Mouse (Mus musculus) kidney, postnatal 25 days (tissue): Measurements from ENCODE around the gene Taf11.
A peak's percentile ranks its signal among the peaks of the same experiment; 100 is the strongest.

Experiments used
- DNase-seq, 2 experiments: peaks; one replicate each; pipeline ENCODE4 v3.0.0; 2021; ENCODE audit warnings: mixed read lengths in 2 of 2

Taf11 gene

DNA sequence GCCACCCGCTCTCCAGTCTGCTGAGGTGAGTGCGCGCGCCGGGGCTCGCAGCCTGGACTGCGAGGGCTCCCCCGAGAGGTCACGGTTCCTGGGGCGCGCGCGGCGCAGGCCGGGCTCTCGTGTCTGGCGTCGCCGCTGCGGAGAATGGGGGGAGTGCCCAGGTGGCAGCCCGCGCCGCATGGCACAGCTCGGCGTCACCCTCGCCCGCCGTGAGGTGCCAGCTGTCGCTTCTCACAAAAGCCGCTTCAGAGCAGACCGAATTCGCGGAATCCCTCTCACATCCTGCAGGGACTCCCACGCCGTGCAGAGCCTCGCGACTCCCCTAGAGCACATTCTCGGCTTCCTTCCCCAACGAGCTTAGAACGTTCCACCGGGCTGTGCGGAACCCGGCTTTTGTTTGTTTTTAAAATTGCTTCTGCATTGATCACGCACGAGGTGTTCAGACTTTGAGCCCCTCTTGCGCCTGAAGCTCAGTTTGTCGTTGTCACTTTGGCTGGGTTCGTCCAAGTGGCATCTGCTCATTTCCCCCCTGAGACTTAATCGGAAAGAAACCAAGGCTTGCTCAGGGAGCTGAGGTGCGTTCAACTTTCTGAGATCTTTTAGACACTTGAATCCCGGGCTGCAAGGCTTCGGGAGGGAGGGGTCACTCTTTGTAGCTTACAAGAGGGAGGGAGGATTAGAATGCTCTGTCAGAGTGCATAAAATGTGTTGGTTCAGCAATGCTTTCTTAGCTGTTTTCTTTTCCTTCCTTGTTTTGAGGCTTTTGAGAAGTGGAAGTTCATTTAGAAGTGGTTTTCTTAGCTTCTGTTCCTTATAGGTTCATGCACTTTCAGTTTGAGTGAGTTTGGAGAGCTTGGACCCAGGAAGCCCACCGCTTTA is at the start of gene Taf11:
Gene Taf11, minus strand, starts transcription at position 223 of the 879 bp plus-strand sequence.
- DNase-seq = peak in 1 of 2 experiments; percentile 51

DNA sequence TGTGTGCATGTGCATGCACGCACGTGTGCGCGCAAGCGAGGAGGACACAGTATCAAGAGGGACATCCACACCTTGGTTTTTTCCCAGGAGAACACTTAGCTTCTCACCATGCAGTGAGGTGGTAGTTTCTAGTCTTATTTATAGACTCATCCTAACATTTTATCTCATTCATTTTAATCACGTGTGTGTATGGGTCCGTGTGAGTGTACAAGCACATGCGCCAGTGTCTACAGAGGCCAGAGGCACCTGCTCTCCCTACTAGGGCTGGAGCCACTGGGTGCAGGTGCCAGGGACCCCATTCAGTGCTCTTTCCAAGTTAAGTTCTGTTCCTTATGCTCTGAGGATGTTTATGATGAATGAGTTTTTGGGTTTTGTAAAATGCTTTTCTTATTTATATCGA is 48.0 kb upstream of the Taf11 start:
- DNase-seq = no peak

DNA sequence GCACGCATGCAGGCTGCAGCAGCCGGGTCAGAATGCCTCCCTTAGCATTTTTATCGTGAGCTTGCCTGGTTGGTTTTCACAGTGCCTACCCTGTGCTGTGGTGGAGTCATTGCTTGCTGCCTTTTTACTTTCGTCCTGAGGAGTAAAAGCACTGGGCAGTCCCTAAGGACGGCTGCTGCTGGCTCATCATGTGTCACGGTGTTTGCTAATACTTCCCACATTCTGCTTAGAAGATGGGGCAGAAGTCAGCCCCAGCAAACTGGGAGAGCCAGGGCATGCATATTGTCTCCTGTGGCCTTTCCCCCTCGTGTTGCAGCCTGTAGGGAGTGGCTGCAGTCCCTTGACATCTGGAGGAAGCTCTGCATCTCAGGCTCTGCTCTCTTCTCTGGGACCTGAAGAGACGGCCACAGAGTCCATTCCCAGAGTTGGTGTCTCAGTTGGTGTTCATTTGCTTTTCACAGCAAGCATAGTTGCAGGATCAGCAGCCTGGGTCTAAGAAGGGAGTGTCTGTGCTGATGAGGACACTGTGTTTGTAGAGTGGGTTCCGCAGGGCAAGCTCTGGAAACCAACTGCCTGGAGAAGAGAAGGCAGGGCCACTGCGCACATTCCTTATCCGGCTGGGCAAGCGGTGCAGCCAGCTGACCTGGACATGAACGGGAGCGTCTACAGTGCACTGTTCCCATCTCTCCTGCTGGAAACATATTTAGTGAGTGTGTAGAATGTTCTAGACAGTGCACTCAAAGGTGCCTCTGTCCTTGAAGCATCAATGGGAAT is 45.2 kb upstream of the Taf11 start:
- DNase-seq = peak in 1 of 2 experiments; percentile 65

DNA sequence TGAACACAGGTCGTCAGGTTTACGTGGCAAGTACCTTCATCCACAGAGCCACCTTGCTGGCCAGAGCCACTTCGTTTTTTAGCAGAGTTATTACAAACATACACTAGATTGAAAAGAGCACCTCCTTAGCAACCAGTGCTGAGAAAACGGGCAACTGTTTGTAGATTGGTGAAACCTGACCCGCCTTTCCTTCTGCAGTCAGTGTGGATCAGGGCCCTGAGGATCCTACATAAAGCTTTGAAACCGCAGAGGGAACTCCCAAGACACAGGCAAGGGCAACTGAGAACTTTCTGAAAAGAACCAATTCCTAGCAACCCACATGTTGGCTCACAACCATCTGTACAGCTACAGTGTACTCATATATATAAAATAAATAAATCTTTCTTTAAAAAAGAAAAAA is 43.5 kb upstream of the Taf11 start:
- DNase-seq = no peak

DNA sequence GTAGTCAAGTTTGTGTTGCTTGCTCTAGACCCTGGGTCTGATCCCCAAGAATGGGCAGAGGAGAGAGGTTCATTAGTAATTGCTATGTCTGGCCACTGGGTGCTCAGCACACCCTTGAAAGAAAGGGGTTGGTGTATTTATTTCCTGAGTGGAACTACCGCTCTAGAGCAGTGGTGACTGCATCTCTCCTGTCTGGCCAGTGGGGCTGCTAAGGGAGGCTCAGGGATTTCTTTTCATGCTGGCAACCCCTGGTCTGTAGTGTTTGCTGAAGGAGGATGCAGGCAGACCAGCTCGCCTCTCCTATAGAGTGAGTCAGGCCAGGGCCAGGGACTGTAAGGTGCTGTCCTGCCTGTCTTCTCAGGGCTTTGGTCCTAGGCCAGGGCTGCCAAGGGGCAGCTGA is 37.5 kb upstream of the Taf11 start:
- no peak for DNase-seq

DNA sequence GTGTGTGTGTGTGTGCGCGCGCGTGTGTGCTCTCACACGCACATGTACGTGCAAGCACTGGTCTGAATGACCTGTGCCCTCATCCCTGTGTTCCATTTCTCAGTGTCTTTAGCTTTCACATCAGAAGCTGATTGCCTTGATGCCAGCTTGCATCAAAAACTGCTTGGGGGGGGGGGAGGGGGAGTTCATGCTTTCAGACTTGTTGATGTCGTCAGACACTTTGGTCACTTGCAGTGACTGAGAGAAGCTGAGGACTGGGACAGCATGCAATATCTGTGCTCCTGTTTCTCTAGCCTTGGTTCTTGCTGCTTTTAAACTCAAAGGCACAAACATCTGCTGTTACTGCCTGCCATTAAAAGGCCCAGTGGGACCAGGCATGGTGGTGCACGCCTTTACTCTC is 36.7 kb upstream of the Taf11 start:
- DNase-seq = no peak

DNA sequence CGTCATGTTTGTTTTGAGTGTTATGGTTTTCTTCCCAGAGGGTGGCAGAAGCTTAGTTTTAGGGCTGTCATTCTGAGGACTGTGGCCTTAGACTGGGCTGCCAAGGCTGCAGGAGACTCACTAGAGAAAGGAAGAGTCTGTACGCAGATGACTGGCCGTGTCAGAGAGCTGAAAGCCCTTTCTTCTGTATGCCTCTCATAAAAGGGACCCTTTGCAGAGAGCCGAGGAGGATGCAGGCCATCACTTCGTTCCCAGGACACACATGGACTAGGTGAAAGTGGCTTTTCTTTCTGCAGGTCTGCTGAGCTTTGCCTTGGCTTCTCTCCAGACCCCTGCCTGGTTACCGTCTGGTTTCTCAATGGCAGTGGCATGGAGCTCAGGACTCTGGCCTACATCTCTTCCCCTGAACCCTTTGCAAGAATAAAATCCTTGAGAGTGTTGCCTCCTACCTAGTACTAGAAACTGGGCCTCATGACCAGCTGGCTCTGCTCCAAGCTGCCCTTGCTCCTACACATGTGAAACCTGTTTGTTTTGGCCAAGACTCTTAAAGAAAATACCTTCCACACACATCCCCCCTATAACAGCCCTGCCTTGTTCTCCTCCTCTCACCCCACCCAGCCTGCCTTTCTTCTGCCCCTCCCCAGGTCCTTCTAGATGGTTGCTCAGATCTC is 36.0 kb upstream of the Taf11 start:
- peak; percentile 92 to 93 for DNase-seq

DNA sequence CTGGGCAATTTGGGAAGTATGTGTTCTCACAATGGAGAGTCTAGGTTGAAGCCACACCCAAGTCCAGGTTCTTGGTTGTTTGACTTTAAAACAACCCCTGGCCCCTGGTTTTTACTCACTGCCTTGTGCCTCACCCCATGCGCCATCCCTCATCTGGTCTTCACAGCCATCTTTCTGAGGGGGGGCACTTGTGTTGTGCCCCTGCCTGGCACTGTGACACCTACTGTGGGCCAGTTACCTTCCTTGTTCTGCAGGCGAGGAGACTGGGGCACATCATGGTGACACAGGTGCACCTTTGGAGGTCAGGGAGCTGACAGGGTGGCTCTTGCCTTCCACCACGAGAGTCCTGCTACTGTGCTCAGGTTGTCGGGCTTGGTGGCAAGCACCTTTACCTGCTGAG is 32.5 kb upstream of the Taf11 start:
- no peak for DNase-seq

DNA sequence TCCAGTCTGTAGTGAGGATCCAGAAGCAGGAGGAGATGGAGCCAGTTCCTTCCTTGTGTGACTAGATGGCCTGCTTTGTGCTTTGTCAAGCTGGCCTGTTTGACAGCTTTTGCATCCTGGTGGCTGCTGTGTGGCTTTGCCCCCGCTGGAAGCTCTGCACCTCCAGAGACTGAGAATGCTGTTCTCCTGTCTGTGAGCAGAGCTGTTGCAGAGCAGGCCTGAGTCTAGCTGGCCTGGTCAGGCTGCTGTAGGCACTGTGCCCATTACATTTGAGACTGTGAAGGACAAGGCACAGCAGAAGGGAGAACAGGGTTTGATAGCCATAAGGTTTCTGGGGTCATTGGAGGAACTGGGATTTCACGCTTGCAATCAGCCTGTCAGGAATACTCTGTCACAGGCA is 32.1 kb upstream of the Taf11 start:
- DNase-seq = no peak

DNA sequence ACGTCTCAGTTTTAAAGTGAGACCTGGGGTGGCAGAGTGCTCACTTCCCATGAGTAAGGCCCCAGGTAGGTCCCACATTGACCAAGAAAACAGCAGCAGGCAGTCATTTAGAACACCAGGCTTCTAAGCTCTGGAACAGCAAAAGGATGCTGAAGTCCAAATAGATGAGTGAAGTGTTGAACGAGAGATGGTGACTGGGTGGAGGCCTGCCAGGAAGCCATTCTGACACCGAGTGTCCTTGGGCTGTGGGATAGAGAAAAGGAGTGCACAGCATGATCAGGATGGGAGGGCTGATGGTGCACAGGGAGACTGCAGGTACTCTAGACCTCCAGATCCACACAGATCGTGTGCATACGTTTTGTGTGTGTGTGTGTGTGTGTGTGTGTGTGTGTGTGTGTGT is 31.5 kb upstream of the Taf11 start:
- no peak for DNase-seq

DNA sequence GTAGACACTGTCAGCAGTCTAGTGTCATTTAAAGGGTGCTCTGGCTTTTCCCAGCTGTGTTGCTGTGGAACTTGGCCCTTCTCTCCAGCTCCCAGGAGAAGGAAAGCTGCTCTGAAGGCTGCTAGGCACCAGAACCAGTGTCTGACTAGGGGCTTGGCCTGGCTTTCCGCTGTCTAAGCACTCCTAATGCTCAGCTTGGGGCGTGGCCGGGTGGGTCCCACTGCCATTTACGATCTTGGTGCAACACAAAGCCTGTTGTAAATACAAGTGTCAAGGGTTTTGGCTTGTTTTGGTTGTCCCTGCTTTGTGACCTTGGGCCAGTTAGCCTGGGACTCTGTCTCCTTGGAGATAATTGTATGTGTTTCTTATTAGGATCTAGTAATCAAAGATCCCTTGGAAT is 30.7 kb upstream of the Taf11 start:
- no peak for DNase-seq

DNA sequence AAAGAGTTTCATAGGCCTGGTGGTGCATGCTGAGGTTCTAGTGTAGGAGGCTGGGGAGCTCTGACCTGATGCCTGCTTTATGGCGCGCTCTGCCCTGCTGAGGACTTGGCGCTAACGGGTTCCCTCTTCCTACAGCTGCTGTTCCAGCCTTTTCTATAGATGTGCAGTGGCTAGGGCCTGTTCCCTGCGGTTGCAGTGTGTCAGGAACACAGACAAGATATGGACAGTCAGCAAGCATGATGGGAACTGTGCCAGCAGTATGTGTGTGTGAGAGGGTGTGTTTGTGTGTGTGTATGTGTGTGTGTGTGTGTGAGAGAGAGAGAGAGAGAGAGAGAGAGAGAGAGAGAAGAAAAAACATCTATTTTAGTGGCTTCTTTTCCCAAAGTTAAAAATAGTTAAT is 29.4 kb upstream of the Taf11 start:
- no peak for DNase-seq

DNA sequence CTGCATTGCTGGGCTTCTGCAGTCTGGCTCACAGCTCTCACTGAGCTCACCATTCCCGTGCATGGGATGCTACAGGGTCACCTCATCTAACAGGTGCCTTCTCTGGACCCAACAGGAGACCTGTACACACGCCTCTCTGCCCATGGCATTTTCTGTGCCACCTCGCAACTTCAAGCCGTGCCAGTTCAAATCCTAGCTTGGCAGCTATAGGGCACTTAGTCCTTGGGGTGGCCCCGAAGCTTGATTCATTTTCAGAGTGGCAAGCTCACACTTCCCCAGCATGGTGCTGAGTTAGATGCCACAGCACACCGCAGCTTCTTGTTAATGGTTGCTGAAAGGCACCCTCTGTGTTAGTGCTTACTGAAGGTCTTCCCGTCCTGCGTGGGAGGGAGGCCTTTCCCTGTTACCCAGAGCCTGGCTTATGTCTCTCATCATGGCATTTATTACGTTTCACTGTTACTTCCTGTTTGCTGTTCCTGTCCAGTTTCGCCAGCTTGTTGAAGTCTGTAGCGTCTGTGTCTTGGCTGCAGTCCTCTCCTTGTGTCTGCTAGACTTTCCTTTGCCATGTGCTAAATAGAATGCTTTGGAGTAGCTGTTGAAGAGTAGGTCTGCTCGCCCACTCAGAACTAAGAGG is 28.6 kb upstream of the Taf11 start:
- no peak for DNase-seq

DNA sequence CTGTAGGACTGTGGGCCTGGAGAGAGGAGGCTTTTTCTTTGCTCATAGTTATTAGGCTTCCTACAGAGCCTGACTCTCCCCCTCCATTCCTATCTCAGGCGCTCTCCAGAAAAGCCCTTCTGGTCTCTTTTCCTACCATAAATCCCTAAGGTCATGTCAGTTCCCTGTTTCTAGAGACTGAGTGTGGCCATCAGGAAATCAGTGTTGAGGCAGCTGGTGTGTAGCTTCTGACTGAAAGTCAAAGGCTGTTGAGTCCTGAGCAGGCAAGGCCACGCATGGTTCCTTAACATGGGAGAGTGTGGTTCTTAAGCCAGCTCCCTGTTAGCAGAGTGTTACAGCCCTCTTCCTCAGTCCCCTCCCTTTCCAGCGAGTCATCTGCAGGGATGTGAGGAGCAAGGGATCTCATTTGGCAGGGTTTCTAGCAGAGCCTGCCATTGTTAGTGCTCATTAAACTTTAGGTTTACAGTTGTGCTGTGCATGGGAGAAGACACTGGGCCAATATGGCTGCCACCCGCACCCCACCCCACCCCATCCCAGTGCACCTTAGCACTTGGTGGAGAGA is 27.5 kb upstream of the Taf11 start:
- no peak for DNase-seq

DNA sequence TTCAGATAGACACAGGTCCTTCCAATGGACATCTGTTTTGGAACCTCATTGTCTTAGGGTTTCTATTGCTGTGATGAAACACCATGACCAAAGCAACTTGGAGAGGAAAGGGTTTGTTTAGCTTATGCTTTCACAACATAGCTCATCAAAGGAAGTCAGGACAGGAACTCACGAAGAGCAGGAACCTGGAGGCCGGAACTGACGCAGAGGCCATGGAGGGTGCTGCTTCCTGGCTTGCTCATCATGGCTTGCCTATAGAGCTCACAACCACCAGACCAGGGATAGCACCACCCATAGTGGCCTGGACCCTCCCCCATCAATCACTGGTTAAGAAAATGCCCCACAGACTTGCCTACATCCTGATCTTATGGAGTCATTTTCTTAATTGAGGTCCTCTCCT is 25.4 kb upstream of the Taf11 start:
- no peak for DNase-seq

DNA sequence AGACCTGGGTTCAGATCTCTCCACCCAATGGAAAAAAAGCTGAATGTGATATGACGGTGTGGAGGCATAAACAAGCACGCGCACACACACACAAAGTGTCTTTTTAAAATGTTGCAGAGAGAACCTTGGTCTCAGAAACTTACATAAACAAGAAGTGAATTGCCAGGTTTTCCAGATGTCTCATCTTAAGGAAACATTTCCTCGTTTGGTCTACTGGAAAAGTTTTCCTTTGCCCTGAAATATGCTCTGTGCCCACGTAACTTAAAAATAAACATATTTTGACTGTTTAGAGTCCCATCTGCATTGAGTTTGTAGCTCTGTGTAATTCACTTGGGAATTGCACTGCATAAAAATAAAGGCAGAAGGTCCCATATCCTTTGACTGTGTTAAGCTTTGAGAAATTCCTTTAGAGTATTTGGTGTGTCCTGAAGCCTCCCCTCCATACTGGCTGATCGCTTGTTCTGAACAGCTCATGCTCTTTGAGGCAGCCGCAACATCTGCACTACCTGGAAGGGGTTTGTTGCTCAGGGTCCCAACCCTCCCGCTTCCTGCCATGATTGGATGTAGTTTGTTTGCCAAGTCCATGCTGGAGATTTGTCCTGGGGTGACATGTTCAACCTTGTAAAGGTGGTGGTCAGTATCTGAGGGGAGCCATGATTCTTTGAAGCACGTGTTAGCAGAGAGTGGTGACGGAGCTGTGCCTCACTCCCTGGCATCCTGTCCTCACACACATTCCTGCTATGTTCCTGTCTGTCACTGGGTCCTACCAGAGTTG is 24.7 kb upstream of the Taf11 start:
- no peak for DNase-seq

DNA sequence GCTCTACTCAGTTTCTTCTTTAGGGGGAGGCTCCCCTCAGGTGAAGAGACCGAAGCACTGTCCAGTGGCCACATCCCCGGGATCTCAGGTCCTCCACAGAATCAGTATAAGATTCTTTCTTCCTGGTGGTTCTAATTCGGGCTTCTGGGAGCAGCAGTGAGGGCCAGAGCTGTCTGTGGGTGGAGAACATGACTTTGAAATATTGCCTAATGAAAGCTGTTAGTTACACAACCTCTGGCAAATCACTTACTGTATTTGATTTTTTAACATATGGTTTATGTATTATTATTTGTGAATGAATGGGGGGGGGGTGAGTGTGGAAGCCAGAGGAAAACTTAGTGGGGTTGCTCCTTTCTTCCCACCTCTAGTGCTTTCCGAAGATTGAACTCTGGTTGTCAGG is 22.2 kb upstream of the Taf11 start:
- no peak for DNase-seq

DNA sequence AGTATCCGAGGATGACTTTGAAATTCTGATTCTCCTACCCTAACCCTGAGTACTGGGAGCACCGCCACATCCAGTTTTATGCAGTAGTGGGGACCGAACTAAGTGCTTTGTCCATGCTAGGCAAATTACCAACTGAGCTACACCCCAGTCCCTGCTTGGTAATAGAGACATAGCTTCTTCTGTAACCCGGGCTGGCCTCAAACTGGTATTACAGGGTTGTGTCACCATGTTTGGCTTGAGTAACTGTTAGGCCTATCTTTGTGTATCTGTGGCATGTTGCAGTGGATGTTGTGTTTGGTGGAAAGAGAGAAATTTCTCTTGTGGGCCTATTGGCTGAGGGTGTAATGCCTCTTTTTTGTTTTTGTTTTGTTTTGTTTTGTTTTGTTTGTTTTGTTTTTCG is 20.6 kb upstream of the Taf11 start:
- DNase-seq = no peak

DNA sequence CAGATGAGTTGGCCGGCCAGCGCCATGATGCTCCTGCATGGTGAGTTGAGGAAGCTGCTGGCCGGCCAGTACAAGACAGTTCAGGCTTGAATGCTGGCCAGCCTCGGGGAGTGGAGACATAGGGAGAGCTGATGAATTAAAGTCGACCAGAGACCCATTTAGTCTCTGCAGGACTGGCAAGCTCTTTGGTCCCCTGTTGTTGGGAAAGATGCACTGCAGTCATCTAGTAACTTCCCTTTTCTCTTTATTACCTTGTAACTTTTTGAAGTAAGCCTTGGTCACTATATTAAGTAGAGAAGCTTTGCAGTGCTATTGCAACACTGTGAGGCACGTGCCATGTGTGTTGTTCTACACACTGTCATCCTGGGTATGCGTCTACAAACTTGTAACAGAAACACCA is 15.9 kb upstream of the Taf11 start:
- DNase-seq = no peak

DNA sequence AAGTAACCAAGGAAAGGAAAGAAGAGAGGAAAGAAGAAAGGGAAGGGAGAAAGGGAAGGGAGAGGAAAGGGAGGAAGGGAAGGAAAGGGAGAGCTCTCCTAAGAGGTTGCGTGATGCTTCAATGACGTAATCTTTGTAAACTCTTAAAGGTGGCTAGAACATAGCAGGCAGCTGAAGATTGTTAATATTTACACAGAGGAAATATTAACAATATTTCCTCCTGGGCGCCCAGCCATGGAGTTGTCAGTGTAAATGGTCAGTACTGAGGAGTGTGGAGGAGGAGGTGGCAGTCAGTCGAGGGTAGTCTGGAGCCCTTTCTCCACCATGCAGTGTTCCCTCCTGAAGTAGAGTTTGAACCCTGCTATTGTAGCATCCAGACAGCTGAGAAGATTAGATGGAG is 15.4 kb upstream of the Taf11 start:
- no peak for DNase-seq

DNA sequence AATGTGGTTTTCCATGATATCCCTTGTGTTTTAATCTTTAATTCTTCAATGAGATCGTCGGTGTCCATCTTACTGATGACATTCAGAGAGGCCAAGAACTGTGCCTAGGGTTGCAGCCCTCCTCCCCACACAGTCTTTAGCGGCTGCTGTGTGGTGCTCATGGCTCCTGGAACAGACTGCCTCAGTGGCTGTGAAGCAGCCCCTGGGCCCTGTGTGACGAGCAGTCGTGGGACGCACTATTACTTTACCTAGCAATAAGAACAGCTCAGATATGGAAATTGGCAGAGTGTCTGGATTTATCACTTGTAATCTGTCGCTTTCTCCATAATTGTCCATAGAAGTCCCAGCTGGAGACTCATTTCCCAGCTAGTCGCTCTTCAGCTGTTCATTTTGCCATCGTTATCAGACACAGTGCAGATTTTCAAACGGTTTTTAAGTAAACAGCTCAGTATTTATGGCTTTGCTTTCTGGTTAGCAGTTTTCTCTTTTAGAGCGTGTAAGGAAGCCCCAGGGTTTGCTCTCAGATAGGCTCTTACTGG is 12.6 kb upstream of the Taf11 start:
- DNase-seq = no peak

DNA sequence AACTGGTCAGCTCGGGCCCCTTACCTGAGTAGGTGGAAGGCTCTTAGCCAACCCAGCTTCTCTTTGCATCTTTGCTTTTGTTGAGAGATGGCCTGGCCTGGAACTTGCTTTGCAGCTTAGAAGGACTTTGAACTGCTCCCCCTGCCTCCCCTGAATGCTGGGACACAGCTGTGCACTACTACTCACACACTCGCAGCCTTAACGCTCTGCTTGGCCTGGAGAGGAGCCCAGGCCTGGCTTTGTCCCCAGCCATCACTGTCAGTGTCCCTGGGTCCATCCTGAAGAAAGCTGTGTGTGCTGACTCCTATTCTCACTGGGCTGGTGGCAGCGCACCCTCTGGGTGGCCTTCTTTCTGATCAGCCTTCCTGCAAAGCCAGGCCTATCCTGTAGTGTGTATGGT is 11.0 kb upstream of the Taf11 start:
- DNase-seq = peak; percentile 61 to 82
